In the genomic region with DNA sequence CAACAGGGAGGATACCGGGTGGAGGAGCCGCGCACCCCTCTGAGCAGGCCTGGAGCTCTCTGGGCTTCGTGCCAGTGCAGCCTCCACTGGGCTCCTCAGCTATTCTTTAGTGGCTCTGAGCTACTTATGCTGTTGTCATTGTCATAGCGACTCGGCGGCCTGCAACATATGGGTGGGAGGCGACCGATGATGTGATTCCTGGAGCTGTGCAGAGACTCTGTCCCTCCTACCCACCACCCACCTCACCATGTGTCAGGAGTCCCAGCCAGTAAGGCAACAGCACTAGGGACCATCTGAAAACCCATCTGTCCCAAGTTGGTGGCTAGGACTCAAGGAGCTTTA, we compare ENCODE assay signal across 8 mouse cellular contexts. TPM values are rescaled to one million over a fixed set of nuclear protein-coding genes. Genes with fewer than 3 reads are reported as not detected.
DNase-seq lines count a peak whose midpoint lies in the region; ATAC-seq and TF ChIP-seq lines count a peak whose summit lies in the region.

No protein-coding gene starts in this region.

- 47% methylated on average over 9 of the region's 9 CpGs for WGBS in heart, adult 2 months
- 63% methylated on average over 9 of the region's 9 CpGs for WGBS in embryonic facial prominence, embryonic 15.5 days

- no peak for TF ChIP-seq POLR2A in heart, adult 2 months (IDR thresholded peaks at IDR 0.05; ENCODE audit: insufficient read depth, low read depth, low read length)

- intact Hi-C loops in heart, adult 2 months (cut with DNase I), result no loop called here

- no peak for TF ChIP-seq CTCF in heart, adult 2 months (IDR thresholded peaks at IDR 0.05)

- H3K4me1 ChIP-seq in heart, adult 2 months (ENCODE audit: control insufficient read depth, insufficient read depth, low read length), result 0 out of 2 replicates have a peak, but pooled peaks cover 1% of the 10 kb centered on the region
- H3K4me1 ChIP-seq in embryonic facial prominence, embryonic 15.5 days, result no peaks in the 10 kb centered on the region

- no peak overlapping the region for H3K4me3 ChIP-seq in heart, adult 2 months
- H3K4me3 ChIP-seq in embryonic facial prominence, embryonic 15.5 days (replicated peaks), result no peak overlapping the region

- no peaks in the 10 kb centered on the region for H3K79me2 ChIP-seq in heart, adult 2 months (replicated peaks; ENCODE audit: control insufficient read depth, insufficient read depth, low read length)

- TF ChIP-seq EP300 in heart, adult 2 months (IDR thresholded peaks at IDR 0.05; ENCODE audit: insufficient read depth, low read depth, low read length), result no peak

- no peaks in the 10 kb centered on the region; the same call in 1 of the 2 replicates for H3K27me3 ChIP-seq in heart, adult 2 months (ENCODE audit: control insufficient read depth, insufficient read depth, low read length)
- no peaks in the 10 kb centered on the region for H3K27me3 ChIP-seq in embryonic facial prominence, embryonic 15.5 days

- no peak overlapping the region for H3K4me2 ChIP-seq in embryonic facial prominence, embryonic 15.5 days (replicated peaks)

- ATAC-seq in embryonic facial prominence, embryonic 15.5 days (ENCODE audit: insufficient number of reproducible peaks, low FRiP score, low TSS enrichment, low read depth), result 0 out of 2 replicates have a peak, but pooled peaks have one; percentile 57
- peak; percentile 80 for ATAC-seq in megakaryocyte-erythroid progenitor cell, adult 5-6 weeks (replicated peaks; ENCODE audit: low FRiP score, low TSS enrichment, poor library complexity, severe bottlenecking)

- H3K27ac ChIP-seq in heart, adult 2 months, result no peak overlapping the region
- no peak overlapping the region for H3K27ac ChIP-seq in embryonic facial prominence, embryonic 15.5 days (replicated peaks)

- no peak overlapping the region for H3K9ac ChIP-seq in heart, adult 2 months (ENCODE audit: low read depth, low read length)
- no peak overlapping the region for H3K9ac ChIP-seq in embryonic facial prominence, embryonic 15.5 days

- peak; percentile 43 for DNase-seq in heart, postnatal 4 days
- DNase-seq in heart, adult 2 months, result no peak
- peak; percentile 96 to 97 for DNase-seq in layer of hippocampus, adult 8-10 months (ENCODE audit: low spot score in 2 of 2)
- DNase-seq in spleen, adult 18-20 months, result no peak
- no peak for DNase-seq in spleen, postnatal 36 days (ENCODE audit: low spot score in 2 of 2)
- no peak for DNase-seq in thymus, adult 18-20 months

- no peaks in the 10 kb centered on the region for H3K9me3 ChIP-seq in embryonic facial prominence, embryonic 15.5 days (replicated peaks)

- no peaks in the 10 kb centered on the region for H3K36me3 ChIP-seq in heart, adult 2 months (ENCODE audit: control insufficient read depth, insufficient read depth, low read length)
- no peaks in the 10 kb centered on the region for H3K36me3 ChIP-seq in embryonic facial prominence, embryonic 15.5 days

RNA-seq across cellular contexts. Expression of gene Fcnb, which starts 16.2 kb away (rescaled TPM):
- total RNA-seq in heart, postnatal 4 days (2021), result not detected
- not detected for total RNA-seq in heart, adult 2 months (2021)
- not detected in 2 replicates for polyA plus RNA-seq in heart, adult 2 months (2012; rRNA removed)
- polyA plus RNA-seq in embryonic facial prominence, embryonic 15.5 days (2015; fragmentation: Nextera tagmentation; extraction: Ambion mirVana), result 0.28 and 0.47 TPM in 2 replicates
- total RNA-seq in layer of hippocampus, adult 8-10 months (2022), result not detected
- total RNA-seq in megakaryocyte-erythroid progenitor cell, adult 5-6 weeks (2014; fragmentation: Nextera tagmentation), result 27.3 TPM in 1 of 2 replicates, not detected in the other
- total RNA-seq in megakaryocyte-erythroid progenitor cell, adult 5-6 weeks (2017), result 1.1 and 1.3 TPM in 2 replicates

Comparison
In these comparisons a context has a peak if more than half of its experiments do, and no peak if none do; other contexts are left out.
1. DNase-seq: peak in heart, postnatal 4 days (single experiment) and layer of hippocampus, adult 8-10 months (2 of 2); none in heart, adult 2 months (0 of 2), spleen, adult 18-20 months (0 of 2), spleen, postnatal 36 days (0 of 2) and thymus, adult 18-20 months (0 of 2).